Mouse (Mus musculus): Measurements from ENCODE around the gene Ier5. TPM values are rescaled to one million over a fixed set of nuclear protein-coding genes. Genes with fewer than 3 reads are reported as not detected.

Ier5 gene
- 33.6 and 49.8 TPM in 2 replicates for polyA plus RNA-seq (2012; ENCODE audit: insufficient read depth, low replicate concordance)

- H3K36me3 ChIP-seq (replicated peaks; ENCODE audit: low read length), result peaks cover 13% of the 10 kb centered on the region
- peaks cover 23% of the 10 kb centered on the region for H3K4me1 ChIP-seq
- TF ChIP-seq GATA1 (IDR thresholded peaks at IDR 0.05; ENCODE audit: borderline replicate concordance, low read length) (no peak), FLI1 (IDR thresholded peaks at IDR 0.05; ENCODE audit: low read length) (no peak)
- peaks cover 3% of the 10 kb centered on the region for H3K27me3 ChIP-seq (replicated peaks)
- peak within 1 kb of the TSS; percentile 99 for H3K4me3 ChIP-seq (replicated peaks)
- H3K9me3 ChIP-seq, result no peaks in the 10 kb centered on the region
Observed at GRCm38 (mm10) chr1:155099280-155099848, at the start of gene Ier5. TSS of gene Ier5 (minus strand) at chr1:155099636.

DNA sequence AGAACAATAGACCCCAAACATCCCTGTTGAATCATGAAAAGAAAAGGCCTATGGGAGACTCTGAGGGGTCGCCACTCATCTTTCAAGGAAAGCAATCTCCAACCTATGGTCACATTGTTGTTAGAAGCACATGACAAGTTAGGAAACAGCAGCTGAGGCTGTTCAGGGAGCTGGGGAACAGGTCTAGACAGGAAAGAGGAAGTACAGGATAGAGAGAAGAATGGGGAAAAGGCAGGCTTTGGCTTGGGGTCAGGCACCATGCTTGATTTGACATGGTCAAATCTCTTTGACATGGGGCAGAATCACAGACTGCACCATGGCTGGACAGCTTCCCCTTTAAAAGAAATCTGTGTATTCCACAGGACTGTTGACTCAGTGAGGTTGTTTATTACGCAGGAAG, 47.8 kb upstream of the Ier5 start:
- TF ChIP-seq GATA1 (IDR thresholded peaks at IDR 0.05; ENCODE audit: borderline replicate concordance, low read length), result no peak
- TF ChIP-seq FLI1 (IDR thresholded peaks at IDR 0.05; ENCODE audit: low read length), result no peak
- Histone ChIP-seq H3K9me3 (peaks cover 5% of the 10 kb centered on the region), H3K36me3 (replicated peaks; ENCODE audit: low read length) (peaks cover 12% of the 10 kb centered on the region), H3K4me1 (peaks cover 36% of the 10 kb centered on the region), H3K4me3 (replicated peaks) (peak overlapping the region; percentile 51), H3K27me3 (replicated peaks) (no peaks in the 10 kb centered on the region)

- peaks cover 12% of the 10 kb centered on the region for H3K36me3 ChIP-seq (replicated peaks; ENCODE audit: low read length)
- H3K27me3 ChIP-seq (replicated peaks), result no peaks in the 10 kb centered on the region
- H3K9me3 ChIP-seq, result peaks cover 5% of the 10 kb centered on the region
- no peak for TF ChIP-seq GATA1 (IDR thresholded peaks at IDR 0.05; ENCODE audit: borderline replicate concordance, low read length)
- TF ChIP-seq FLI1 (IDR thresholded peaks at IDR 0.05; ENCODE audit: low read length), result no peak
- H3K4me1 ChIP-seq, result peaks cover 42% of the 10 kb centered on the region
- peak within 1 kb of the TSS; percentile 94 for H3K4me3 ChIP-seq (replicated peaks)
Observed at GRCm38 (mm10) chr1:155146572-155146980, 47.1 kb upstream of the Ier5 start, which contains the start of gene Mr1. TSS of gene Mr1 (minus strand) at chr1:155146814.

GRCm38 (mm10) chr1:155145620-155146019, 46.2 kb upstream of the Ier5 start:
- TF ChIP-seq FLI1 (IDR thresholded peaks at IDR 0.05; ENCODE audit: low read length), result no peak
- no peaks in the 10 kb centered on the region for H3K27me3 ChIP-seq (replicated peaks)
- H3K9me3 ChIP-seq, result peaks cover 5% of the 10 kb centered on the region
- peak overlapping the region; percentile 94 for H3K4me3 ChIP-seq (replicated peaks)
- peaks cover 12% of the 10 kb centered on the region for H3K36me3 ChIP-seq (replicated peaks; ENCODE audit: low read length)
- H3K4me1 ChIP-seq, result peaks cover 47% of the 10 kb centered on the region

DNA sequence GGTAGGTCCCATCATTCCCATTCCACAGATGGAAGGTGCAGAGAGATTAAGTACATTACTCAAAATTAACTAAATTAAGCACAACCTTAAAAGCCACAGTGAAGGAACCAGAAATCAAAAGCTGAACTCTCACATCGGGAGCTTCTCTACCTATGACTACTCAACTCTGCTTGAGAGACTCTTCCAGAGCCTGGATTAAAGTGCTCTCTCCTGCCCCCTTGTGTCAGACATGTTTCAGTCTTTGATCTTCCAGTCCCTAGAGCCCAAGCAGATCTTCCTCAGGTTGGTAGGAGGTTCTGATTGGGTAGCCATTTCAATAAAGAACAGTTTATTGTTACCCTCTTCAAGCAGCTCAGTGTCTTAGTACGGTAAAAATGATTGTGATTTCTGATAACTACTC, 40.6 kb upstream of the Ier5 start:
- peaks cover 42% of the 10 kb centered on the region for H3K36me3 ChIP-seq (replicated peaks; ENCODE audit: low read length)
- no peak for TF ChIP-seq GATA1 (IDR thresholded peaks at IDR 0.05; ENCODE audit: borderline replicate concordance, low read length)
- no peak for TF ChIP-seq FLI1 (IDR thresholded peaks at IDR 0.05; ENCODE audit: low read length)
- no peaks in the 10 kb centered on the region for H3K27me3 ChIP-seq (replicated peaks)
- no peaks in the 10 kb centered on the region for H3K9me3 ChIP-seq
- H3K4me1 ChIP-seq, result peaks cover 48% of the 10 kb centered on the region
- H3K4me3 ChIP-seq (replicated peaks), result no peak overlapping the region

- no peak overlapping the region for H3K4me3 ChIP-seq (replicated peaks)
- peaks cover 2% of the 10 kb centered on the region for H3K27me3 ChIP-seq (replicated peaks)
- peaks cover 47% of the 10 kb centered on the region for H3K4me1 ChIP-seq
- H3K36me3 ChIP-seq (replicated peaks; ENCODE audit: low read length), result peaks cover 52% of the 10 kb centered on the region
- no peaks in the 10 kb centered on the region for H3K9me3 ChIP-seq
- TF ChIP-seq GATA1 (IDR thresholded peaks at IDR 0.05; ENCODE audit: borderline replicate concordance, low read length), result no peak
- TF ChIP-seq FLI1 (IDR thresholded peaks at IDR 0.05; ENCODE audit: low read length), result no peak
Observed at GRCm38 (mm10) chr1:155138795-155139194, 39.4 kb upstream of the Ier5 start.

GRCm38 (mm10) chr1:155134866-155135265, 35.4 kb upstream of the Ier5 start:
- TF ChIP-seq GATA1 (IDR thresholded peaks at IDR 0.05; ENCODE audit: borderline replicate concordance, low read length) (no peak), FLI1 (IDR thresholded peaks at IDR 0.05; ENCODE audit: low read length) (no peak)
- peaks cover 10% of the 10 kb centered on the region for H3K9me3 ChIP-seq
- H3K4me1 ChIP-seq, result peaks cover 26% of the 10 kb centered on the region
- peaks cover 84% of the 10 kb centered on the region for H3K36me3 ChIP-seq (replicated peaks; ENCODE audit: low read length)
- H3K27me3 ChIP-seq (replicated peaks), result peaks cover 2% of the 10 kb centered on the region
- no peak overlapping the region for H3K4me3 ChIP-seq (replicated peaks)

DNA sequence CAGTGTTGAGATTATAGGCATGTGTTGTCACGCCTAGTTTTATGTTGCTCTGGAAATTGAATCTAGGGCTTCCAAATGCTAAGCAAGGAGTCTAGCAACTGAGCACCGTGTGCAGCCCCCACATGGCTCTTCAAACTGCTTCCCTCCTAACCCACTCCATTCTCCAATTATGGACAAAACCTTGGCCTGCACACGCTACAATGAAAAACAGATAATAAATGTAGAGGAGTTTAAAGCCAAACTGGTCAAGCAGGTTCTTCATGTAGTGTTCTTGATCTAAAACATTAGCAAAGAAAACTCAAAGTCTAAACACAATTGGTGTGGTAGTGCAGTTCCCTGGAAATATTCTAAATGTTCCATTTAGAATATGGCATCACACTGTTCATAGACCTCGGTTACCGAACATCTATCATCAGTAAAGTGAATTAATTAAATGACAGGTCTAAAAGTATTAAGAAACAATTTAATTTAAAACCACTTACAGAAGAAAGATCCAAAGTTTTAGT, 28.0 kb upstream of the Ier5 start:
- no peak for TF ChIP-seq GATA1 (IDR thresholded peaks at IDR 0.05; ENCODE audit: borderline replicate concordance, low read length)
- TF ChIP-seq FLI1 (IDR thresholded peaks at IDR 0.05; ENCODE audit: low read length), result no peak
- no peak overlapping the region for H3K4me3 ChIP-seq (replicated peaks)
- H3K27me3 ChIP-seq (replicated peaks), result peaks cover 2% of the 10 kb centered on the region
- 0 out of 2 replicates have a peak, but pooled peaks cover 1% of the 10 kb centered on the region for H3K4me1 ChIP-seq
- peaks cover 17% of the 10 kb centered on the region for H3K9me3 ChIP-seq
- peaks cover 53% of the 10 kb centered on the region for H3K36me3 ChIP-seq (replicated peaks; ENCODE audit: low read length)

- Histone ChIP-seq H3K27me3 (replicated peaks) (peaks cover 2% of the 10 kb centered on the region), H3K36me3 (replicated peaks; ENCODE audit: low read length) (peaks cover 45% of the 10 kb centered on the region), H3K9me3 (peaks cover 17% of the 10 kb centered on the region), H3K4me3 (replicated peaks) (no peak overlapping the region), H3K4me1 (peaks cover 7% of the 10 kb centered on the region; the same call in 1 of the 2 replicates)
- TF ChIP-seq FLI1 (IDR thresholded peaks at IDR 0.05; ENCODE audit: low read length) (no peak), GATA1 (IDR thresholded peaks at IDR 0.05; ENCODE audit: borderline replicate concordance, low read length) (no peak)
Observed at GRCm38 (mm10) chr1:155126716-155127115, 27.3 kb upstream of the Ier5 start.

GRCm38 (mm10) chr1:155124397-155124796, 25.0 kb upstream of the Ier5 start:
- TF ChIP-seq FLI1 (IDR thresholded peaks at IDR 0.05; ENCODE audit: low read length), result no peak
- TF ChIP-seq GATA1 (IDR thresholded peaks at IDR 0.05; ENCODE audit: borderline replicate concordance, low read length), result no peak
- H3K36me3 ChIP-seq (replicated peaks; ENCODE audit: low read length), result peaks cover 22% of the 10 kb centered on the region
- peaks cover 7% of the 10 kb centered on the region; the same call in 1 of the 2 replicates for H3K4me1 ChIP-seq
- H3K27me3 ChIP-seq (replicated peaks), result peaks cover 2% of the 10 kb centered on the region
- H3K9me3 ChIP-seq, result peaks cover 7% of the 10 kb centered on the region
- no peak overlapping the region for H3K4me3 ChIP-seq (replicated peaks)

All from megakaryocyte, embryonic 14.5 days (primary cell).